Mouse (Mus musculus) lung, postnatal 25 days (tissue): ENCODE results near the gene Trip12.

Source experiments
- DNase-seq: peaks from one replicate; pipeline ENCODE4 v3.0.0; 2022; ENCODE audit warnings: low spot score

Trip12 gene

DNA sequence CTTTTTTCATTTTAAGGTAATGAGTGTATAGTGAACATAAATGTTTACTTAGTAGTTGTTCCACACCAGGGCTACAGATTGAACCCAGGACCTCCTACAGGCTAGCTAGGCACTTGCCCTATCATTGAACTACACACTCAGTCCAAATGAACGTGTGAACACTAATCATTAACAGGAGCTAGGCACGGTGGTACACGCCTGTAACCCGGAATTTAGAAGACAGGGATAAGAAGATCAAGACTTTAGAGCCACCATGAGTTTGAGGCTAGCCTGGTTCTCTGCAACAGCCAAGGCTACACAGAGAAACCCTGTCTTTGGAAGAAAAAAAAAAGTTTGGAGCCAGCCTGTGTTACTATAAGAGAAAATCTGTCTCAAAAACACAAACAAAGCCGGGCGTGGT is 19.3 kb upstream of the Trip12 start:
- no peak for DNase-seq

DNA sequence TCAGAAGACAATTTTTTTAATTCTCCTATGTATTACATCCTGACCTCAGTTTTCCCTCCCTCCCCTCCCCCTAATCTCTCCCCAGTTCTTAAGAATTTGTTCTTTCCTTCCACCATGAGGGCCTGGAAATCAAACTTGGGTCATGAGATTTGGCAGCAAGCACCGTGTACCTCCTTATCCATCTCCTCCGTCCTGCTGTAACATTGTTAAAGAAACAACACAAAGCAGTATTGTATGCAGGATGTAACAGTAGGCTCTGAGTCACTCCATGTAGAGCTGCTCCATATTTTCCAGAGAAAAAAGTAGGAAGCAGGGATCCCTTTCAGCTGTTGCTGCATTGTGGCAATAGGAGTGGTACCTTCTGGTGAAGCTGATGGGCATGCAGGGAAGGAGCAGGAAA is 15.4 kb upstream of the Trip12 start:
- no peak for DNase-seq

DNA sequence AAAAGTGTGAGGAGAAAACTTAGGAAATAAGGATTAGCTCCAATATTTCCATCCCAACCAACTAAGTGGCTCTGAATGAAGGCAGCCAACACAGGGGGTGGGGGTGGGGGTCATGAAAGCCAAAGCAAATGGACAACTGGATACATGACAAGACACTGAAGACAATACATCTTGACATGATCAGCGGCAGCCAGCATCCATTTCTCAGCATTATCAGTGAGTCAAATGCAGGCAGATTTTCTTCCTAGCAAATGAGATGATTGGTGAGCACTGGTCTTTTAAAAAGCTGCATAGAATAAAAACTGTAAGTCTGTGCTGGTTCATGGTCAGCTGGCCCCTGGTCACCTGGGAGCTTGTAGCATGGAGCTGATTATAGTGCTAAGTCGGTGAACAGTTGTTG is 14.7 kb upstream of the Trip12 start:
- no peak for DNase-seq

DNA sequence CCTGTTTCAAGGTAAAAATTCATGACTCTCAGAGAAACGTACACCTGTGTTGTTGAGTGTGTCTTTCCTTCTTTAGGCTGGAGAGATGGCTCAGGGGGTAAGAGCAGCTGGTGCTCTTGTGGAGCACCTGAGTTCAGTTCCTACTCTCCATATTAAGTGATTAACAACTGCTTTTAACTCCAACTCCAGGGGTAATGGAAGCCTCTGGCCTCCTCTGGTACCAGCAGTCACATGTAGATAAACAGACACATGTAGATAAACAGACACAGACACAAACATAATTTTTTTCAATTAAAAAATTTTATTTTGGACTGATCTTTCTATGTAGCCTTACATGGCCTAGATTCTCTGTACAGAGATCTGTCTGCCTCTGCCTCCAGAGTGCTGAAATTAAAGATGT is 13.4 kb upstream of the Trip12 start:
- DNase-seq: no peak

DNA sequence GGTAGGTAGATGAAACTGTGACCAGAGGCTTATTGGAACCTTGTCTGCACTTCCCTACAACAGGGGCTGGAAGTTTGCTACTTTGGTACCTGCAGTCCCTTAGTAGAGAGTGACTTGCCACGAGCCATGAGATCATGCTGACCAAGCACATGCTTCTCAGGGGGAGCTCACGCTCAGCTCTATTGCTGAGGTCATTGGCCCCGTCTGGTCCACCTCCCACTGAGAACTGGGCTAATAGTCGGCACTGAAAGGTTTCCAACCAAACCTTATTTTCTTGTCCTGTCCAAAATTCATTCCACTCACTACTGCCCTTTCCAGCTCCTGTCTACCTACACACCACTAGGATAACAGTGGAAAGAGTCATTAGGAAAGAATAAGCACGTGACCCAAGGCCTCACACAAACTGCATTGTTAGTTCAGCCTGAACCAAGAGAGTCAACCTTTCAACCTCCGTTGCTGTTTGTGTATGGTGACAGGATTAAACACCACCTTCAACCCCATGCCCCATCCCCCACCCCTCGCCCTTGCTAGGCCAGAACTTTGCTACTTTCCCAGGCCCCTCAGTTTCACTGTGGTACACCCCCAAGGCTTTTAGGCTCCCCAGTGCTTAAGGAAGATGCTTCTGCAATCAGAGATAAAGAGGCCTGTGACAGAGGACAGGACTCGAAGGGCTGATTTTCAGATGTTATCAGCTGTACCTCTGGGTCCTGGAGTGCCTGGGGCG is 11.4 kb upstream of the Trip12 start:
- no peak for DNase-seq

DNA sequence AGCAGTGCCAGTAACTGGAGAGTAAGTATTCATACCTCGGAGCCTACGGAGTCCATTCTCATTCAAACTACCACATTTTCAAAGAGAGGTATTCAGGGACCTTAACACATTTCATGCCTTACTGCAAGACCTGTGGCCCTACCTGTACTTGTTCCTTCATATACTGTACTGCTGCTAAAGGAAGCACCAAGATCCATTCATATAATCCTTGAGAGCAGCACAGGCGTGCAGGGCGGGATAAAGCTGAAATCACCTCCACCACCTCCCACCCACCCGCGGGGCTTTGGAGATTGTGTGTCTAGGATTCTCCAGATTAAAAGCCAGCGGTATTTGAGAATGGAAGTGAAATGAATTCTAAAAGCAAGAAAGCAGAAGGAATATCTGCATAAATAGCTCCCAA is 10.2 kb upstream of the Trip12 start:
- no peak for DNase-seq

DNA sequence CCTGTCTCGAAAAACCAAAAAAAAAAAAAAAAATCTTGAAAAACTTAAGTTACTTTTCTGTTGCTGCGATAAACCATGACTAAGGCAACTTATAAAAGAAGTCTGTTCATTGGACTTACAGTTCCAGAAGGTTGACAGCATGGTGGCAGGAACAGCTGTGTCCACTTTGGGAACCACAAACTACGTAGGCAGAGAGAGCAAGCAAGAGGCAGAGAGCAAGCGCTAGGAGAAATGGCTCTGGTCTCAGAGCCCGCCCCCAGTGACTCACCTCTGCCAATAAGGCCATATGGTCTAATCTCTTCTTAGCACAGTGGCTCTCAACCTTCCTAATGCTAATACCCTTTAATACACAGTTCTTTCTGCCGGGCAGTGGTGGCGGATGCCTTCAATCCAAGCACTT is 9.5 kb upstream of the Trip12 start:
- no peak for DNase-seq

DNA sequence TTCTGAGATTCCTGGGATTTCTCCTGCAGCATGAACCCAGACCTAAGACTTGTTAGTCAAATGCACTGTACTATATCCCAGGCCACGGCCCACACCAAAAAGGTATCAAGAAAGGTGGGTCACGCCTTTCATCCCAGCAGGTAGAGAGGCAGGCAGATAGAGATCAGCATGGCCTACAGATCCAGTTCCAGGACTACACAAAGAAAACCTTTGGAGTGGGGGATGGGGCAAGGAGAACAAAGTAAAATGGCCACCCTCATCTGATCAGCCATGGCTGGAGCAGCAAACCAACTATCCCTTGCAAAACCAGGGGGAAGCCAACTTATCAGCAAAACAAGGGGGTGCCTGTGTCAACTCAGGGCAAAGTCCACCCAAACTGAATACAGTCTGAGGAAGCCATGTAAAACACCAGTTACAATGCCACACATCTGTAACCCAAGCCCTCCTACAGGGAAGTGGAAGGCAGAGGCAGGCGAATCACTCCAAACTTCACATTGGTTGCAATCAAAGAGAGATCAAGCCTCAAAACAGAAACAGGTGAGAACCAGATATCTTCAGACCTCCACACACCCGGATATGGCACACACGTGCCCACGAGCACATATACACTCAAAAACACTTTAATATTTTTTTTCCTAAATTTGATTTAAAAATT is 8.6 kb upstream of the Trip12 start:
- no peak for DNase-seq

DNA sequence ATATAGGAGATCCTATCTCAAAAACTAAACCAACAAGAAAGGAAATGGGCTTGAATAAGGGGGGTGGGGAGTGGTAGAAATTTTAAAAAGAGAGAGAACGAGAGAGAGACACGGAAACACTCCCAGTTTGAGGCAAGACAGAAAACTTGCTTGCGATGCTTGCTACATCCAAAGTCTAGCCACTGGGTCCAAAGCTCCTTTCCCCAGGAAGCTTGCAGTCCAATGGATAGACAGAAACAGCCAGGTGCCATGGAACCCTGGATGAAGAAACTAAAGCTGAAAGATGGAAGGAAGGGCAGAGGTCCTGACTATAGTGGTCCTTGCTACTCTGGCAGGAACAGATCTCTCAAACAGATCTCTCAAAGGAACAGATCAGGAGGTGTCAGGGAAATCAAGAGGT is 8.0 kb upstream of the Trip12 start:
- DNase-seq: no peak

DNA sequence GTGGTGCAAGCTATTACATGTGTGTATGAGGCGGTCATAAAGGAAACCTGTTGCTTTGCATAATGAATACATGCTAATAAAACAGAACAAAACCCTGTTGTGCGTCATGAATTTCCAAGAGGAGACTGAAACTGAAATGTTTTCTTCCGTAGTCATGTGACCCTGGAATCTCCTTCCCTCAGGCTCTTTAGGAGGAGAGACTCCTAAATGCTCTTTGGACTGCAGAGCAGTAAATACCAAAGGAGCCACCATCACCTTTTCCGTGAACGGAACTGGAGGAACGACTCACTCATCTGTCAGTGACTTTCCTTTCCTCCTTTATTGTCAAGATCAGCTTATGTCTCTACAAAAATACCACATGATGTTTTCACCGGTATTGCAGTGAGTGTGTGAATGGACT is 7.4 kb upstream of the Trip12 start:
- DNase-seq: no peak

DNA sequence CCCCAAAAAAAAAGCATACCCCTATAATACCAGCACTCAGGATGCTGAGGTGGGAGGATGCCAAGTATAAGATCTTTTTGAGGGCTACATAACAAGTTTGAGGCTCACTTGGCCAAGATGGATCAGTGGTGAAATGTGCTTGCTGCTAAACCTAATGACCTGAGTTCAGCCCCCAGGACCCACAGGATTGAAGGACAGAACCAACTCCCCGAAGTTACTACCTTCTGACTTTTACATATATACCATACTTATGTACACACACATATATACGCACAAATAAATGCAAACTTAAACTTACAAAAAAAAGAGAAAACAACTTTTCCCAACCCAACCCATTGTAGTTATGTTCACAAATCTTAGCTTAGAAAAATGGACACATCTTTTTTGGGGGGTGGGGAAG is 3.0 kb upstream of the Trip12 start:
- DNase-seq: no peak

DNA sequence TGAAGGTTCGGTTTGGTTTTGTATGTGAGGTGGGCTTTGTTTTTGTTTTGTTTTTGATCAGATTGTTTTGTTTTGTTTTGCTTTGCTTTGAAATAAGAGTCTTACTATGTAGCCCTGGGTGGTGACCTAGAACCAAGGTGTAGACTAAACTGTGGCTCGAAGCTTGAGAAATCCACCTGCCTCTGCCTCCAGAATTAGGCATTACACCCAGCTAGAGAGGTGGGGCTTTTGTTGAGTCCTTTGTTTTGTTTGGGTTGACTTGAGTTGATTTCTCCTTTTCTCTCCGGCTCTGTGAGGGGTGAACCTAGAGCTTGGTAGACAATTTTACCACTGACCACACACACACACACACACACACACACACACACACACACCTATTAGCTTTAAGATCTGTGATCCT is 745 bp upstream of the Trip12 start:
- DNase-seq: no peak

DNA sequence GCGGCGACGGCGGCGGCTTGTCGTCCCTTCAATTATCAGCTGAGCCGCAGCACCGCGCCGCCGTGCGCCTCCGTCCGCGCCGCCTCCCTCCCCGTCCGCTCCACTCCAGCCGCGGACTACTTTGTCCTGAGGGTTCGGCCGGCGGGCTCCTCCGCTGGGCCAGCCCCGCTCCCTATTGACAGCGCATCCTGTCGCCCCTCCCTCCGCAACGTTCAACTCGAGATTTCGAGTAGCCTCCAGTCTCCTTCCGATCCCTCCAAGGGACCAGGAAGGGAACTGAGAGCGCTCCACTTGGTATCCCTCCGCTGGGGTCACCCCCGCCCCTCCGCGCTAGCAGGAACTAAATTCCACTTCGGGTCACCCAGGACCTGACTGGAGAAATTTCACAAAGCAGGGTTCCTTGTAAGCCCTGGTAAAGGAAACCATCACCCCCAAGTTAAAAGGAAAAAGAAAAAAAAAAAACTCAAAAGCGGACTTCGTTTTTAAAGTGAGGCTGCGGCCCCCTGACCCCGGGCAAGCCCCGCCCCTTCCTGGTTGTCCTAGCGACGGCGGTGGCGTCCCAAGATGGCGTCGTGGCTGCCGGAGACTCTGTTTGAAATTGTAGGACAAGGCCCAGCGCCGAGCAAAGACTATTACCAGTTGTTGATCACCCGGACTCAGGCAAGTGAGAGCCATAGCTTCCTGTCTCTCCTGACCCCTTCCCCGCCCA is 853 bp downstream of the Trip12 start, which contains the start of gene Fbxo36:
Gene Fbxo36 (plus strand): TSS at position 533 of the 709 bp plus-strand sequence.
- DNase-seq: peak; percentile 94

DNA sequence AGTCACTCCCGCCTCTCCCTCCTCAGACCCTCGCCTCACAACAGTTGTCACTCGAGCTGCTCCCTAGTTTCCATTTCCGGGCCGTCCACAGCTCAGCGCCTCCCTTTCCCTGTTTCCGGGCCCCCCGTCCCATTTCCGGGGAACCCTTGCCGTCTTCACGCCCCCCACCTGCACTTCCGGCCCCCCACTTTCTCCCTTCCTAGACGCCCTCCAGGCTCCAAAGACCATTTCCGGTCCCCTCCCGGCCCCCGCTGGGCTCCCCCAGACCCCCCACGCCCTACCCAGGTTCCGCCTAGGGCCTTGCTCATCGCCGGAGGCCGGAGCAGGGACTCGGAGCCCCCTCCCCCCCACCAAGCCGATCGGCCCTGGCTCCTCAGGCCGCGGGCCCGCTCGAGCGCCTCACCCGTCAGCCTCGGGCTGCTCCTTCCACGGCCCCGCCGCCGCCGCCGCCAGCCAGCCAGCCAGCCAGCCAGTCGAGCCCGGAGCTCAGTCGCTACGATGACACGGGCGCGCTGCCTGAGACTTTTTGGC is 1.6 kb downstream of the Trip12 start:
- DNase-seq: peak; percentile 62

DNA sequence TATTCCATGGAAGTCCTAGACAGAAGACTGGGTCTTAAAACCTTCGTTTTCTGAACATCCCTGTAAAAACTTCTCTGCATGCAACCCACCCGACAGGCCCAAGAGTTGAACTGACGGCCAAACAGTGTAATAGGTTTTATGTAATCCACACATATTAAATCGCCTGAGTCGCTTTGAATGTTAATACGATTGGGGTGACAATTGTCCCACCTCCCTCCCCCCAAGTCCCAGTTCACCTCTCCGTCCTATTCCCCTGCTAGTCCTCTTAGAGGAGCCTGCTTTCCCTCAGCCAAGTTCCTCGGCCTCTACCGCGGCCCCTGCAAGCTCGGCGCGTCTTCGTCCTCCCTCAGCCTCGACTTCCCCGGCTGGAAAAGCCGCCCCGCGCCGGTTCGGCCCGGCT is 2.2 kb downstream of the Trip12 start:
- DNase-seq: no peak

DNA sequence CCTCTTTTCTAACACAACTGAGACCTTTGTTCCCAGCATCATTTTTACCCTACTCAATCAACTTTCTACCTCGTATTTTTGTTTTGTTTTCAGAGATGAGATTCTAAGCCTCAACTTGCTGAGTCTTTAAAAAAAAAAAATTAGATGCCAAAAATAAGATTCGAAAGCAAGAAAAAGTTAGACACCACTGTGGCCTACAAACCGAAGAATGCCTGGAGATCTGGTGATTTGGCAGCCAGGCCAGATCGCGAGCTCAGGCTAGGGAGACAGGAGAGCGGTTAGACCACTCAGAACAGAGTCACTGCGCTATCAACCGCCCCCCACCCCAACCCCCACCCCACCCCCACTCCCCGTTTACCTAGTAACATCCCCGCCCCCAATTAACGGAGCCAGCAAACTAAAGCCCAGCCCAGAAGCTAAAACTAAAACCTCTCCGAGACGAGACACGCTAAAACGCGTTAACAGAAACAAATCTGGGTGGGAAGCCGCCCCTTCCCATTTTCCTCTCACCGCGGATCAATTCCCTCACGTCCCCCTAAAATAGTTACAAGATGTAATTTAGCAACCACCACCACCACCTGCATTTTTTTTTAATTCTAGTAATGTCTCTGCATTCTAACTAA is 2.7 kb downstream of the Trip12 start:
- DNase-seq: no peak

DNA sequence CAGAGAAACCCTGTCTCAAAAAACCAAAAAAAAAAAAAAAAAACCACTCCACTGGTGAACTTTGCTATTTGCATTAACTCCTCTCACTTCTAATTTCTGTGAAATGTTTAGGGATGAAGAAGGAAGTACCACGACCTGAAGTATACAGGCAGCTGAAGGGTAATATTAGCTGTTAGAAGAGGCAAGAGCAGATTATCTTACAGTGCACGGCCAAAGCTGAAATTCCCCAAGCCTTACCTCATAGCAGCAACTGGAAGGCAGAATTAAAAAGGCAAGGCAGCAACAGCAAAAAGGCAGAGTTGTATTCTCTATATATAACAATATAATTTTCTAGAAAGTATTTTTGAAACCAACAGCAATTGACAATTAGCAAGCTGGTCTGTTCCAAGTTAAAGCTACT is 15.2 kb downstream of the Trip12 start:
- DNase-seq: no peak

DNA sequence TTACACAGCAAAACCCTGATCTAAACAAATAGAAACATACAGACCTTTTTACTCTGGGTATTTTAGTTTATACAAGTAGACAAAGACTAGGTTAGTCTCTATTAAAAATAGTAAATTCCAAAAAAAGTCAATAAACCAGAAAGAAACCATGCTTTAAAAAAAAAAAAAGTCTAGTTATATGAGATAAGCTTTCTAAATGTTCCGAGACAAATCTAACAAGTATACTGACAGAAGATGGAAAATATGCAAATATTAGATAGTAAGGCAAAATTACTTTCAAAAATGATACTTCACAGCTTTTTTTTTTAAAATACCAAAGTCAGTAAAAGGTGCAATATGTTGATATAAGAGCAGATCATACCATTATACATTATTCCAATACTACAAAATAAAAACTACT is 22.7 kb downstream of the Trip12 start:
- DNase-seq: no peak

DNA sequence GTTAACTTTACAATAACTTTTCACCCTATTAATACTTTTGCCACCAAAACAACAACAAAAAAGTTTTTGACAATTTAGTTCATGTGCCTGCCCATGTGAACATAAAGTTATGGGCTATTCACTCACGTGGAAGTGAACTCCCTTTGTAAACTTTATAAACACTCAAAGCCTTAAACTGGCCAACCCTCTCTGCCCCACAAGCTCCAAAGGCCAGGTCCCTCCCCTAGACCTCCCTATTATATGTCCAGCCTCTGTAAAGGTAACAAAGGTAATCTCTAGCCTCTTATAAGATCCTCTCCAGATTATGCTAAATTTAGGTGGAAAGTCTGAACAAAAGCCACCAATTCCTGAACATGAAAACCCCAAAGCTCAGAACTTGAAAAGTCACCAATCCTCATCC is 36.5 kb downstream of the Trip12 start:
- DNase-seq: no peak

DNA sequence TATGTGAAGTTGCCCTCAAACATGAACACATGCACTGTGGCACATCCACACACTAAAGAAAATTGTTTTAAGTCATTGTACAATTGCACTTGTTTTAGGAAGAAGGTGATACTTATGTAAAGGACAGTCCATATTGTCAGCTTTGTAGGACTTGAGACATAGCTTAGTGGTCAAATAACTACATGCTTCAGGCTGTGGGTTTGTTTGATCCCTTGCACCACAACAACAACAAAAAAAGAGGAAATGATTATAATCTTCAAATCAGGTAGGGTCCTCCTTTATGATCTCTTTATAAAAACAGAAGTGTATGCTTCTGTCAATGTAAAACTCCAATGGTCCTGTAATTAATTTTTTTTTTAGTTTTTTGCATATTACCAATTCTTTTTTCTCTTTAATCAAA is 41.1 kb downstream of the Trip12 start:
- no peak for DNase-seq

DNA sequence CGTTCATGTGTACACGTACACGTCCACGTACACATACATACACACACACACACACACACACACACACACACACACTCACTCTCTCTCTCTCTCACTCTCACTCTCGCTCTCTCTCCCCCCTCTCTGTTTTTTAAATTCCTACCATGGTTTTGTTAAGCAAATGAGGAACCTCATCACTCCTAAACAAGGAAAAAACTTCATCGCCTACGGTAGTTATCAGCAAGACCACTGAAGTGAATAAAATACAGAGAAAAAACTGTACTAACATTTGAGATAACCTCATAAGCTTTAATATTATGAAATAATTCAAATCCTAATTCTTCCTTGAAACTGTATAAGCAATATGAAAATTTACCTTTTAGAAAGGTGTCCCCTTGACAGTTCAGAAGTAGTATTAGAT is 45.0 kb downstream of the Trip12 start:
- DNase-seq: no peak

DNA sequence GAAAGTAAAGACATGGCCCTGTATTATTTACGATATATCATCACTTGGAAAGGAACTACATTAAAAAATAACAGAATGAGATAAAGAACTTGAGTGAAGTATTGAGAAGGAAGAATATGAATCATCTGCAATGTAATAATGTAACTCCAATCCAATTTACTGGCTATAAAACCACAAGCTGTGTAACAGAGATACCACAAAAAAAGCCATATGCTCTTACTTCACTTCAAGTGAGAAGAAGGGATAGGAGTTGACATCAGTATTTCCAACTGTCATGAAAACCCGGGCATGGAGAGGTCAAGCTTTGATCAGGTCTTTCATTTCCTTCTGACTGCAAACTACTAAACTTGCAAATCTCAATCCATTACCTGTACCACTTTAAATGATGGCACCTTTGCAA is 48.9 kb downstream of the Trip12 start:
- DNase-seq: no peak

DNA sequence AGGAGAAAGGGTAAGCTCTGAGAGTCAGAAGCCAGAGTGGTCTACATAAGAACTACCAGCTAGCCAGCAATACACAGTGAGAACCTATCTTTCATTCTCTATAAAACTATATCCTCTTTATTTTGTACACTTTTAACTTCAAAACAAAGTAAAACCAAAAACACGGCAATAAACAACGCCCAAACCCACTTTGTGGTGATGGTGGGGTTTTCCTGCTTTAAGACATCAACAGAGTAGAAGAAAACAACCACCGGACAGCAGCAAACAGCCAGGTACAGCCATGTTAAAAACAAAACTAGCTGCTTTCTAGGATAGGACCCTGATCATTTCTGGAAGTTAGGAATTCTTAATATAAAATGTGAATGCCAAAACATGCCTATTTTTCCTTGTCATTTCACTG is 59.7 kb downstream of the Trip12 start:
- no peak for DNase-seq
